Mouse (Mus musculus) central nervous system, embryonic 18 days (tissue): Measurements from ENCODE around the gene Fyttd1. TPM values are rescaled to one million over a fixed set of nuclear protein-coding genes. Genes with fewer than 3 reads are reported as not detected.

ENCODE experiments used
- polyA plus RNA-seq: library from polyadenylated mRNA; depleted of rRNA; stranded (reverse); fragments of >200 nt; gene quantifications from 2 replicates; pipeline ENCODE4 v1.2.3, GENCODE M21; 2012; rRNA removed

Gene Fyttd1
- polyA plus RNA-seq, result 63.3 and 65.4 TPM in 2 replicates

DNA sequence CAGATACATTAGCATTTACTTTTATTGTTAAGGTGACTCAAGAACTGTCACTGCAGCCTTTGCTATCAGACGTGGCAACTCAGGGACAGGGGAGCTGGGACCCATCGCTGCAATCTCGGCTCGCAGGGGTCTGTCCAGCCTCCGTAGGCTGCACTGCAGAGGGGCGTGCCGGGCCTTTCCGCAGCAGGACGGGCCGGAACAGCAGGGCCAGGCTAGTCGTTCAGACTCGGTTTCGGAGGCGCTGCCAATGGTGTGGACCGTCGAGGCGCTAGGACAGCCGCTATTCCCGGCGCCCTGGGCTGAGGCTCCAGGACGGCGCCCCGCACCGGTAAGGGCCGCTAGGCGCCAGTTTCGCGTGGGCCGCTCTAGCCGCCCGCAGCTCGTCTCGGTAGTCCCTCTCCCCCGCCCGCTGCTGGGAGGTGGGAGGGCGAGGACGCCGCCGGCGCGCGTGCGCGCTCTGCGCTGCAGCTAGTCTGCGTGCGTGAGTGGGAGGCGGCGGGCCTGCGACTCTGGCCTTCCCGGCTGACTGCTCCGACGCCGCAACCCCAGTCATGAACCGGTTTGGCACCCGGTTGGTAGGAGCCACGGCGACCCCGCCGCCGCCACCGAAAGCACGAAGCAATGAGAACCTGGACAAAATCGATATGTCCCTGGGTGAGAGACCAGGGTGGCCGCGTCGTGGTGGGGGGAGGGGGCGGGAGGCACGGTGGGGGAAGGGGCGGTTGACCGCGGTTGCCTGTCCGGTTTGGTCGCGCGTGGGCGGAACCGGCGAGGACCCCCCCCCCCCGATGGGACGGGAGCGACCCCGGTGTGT lies at the start of gene Fyttd1, which contains the start of gene Rubcn:
TSS of gene Fyttd1 (plus strand) at position 158 of the 814 bp plus-strand sequence.
TSS of gene Rubcn (minus strand) at position 424 of the 814 bp plus-strand sequence.

DNA sequence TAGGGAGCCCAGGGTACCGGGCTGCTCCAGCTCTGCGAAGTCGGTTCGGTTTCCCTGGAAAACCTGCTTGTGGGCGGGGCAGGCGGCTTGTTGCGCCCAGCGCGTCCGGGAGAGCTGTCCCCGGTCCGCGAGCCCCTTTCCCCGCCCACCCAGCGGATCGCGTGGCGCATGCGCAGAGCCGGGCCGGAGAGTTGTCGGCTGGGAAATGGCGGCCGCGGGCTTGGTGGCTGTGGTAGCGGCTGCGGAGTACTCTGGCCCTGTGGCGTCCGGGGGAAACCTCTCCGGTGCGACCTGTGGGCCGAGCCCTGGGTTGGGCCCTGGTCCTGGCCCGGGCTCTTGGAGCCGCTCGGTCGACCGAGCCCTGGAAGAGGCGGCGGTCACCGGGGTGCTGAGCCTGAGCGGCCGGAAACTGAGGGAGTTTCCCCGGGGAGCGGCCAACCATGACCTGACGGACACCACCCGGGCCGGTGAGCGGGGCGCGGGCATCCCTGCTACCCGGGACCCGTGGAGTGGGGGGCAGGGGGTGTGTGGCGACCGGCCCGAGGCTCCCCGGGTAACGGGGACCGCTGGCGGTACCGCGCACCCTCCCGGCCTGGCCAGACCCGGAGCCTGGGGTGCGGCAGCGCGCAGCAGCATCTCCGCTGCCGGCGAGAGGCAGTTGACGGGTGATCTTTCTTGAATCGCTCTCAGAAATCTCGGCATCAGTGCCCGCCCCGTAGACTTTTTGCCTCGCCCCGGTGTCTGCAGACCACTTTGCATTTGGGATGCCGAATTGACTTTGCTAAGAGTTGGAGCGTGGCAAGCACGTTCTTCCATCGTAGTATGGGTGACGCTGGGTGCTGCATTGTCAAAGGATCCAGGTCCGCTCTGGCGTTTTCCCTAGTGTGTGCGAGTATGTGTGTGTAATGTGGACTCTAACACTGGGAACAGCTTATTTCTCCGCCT lies 36.9 kb downstream of the Fyttd1 start, which contains the start of gene Lrch3:
TSS of gene Lrch3 (plus strand) at position 164 of the 945 bp plus-strand sequence.

Other genes with a start within 250 kb of the Fyttd1 start
- gene Tnk2, start 233.6 kb upstream of the Fyttd1 start, polyA plus RNA-seq, result 82.3 and 95.6 TPM in 2 replicates
- gene Muc4, start 141.6 kb upstream of the Fyttd1 start, polyA plus RNA-seq, result 0.01 and 0.03 TPM in 2 replicates
- 0.01 and 0.04 TPM in 2 replicates for gene Muc20, start 80.1 kb upstream of the Fyttd1 start, polyA plus RNA-seq
- gene Smbd1, start 67.0 kb upstream of the Fyttd1 start, polyA plus RNA-seq, result not detected in 2 replicates
- 67.0 and 67.9 TPM in 2 replicates for gene Rubcn, start 266 bp downstream of the Fyttd1 start, polyA plus RNA-seq
- 53.7 and 53.9 TPM in 2 replicates for gene Lrch3, start 36.6 kb downstream of the Fyttd1 start, polyA plus RNA-seq
- gene Iqcg, start 178.7 kb downstream of the Fyttd1 start, polyA plus RNA-seq, result 2.0 and 3.3 TPM in 2 replicates
- gene Rpl35a, start 179.0 kb downstream of the Fyttd1 start, polyA plus RNA-seq, result 782 and 869 TPM in 2 replicates
- 5.9 and 6.0 TPM in 2 replicates for gene Lmln, start 185.0 kb downstream of the Fyttd1 start, polyA plus RNA-seq